Mouse (Mus musculus) embryonic facial prominence, embryonic 13.5 days (tissue): ENCODE measurements around the gene Bglap3. TPM values are rescaled to one million over a fixed set of nuclear protein-coding genes. Genes with fewer than 3 reads are reported as not detected.
"Not testable (repeated sequence)": the region's sequence is repeated elsewhere in the genome, so short reads cannot be mapped to it uniquely, and the experiment has no call there.

Source experiments
- ATAC-seq: fragments of 200-750 bp; cut with Nextera tagmentation; 2 replicates; pipeline ENCODE4 v1.8.0; 2017; ENCODE audit warnings: low read depth; ENCODE audit not compliant: insufficient number of reproducible peaks, insufficient read depth, low FRiP score, low TSS enrichment
- H3K27ac ChIP-seq: fragments of 300-500 bp; sonication (generic); 2 replicates; pipeline ENCODE4 v1.5.1; 2015; ENCODE audit warnings: moderate library complexity, mild to moderate bottlenecking, inconsistent platforms
- H3K27me3 ChIP-seq: fragments of 300-500 bp; sonication (generic); 2 replicates; pipeline ENCODE4 v1.6.1; 2015; ENCODE audit warnings: mild to moderate bottlenecking, inconsistent platforms
- H3K36me3 ChIP-seq: fragments of 300-500 bp; sonication (generic); 2 replicates; pipeline ENCODE4 v1.6.1; 2015; ENCODE audit warnings: mild to moderate bottlenecking, inconsistent platforms
- H3K4me1 ChIP-seq: fragments of 300-500 bp; sonication (generic); 2 replicates; pipeline ENCODE4 v1.6.1; 2015; ENCODE audit warnings: inconsistent platforms
- H3K4me2 ChIP-seq: fragments of 300-500 bp; sonication (generic); 2 replicates; pipeline ENCODE4 v1.6.1; 2015; ENCODE audit warnings: moderate library complexity, mild to moderate bottlenecking, inconsistent platforms
- H3K4me3 ChIP-seq: fragments of 300-500 bp; sonication (generic); 2 replicates; pipeline ENCODE4 v1.5.1; 2015; ENCODE audit warnings: mild to moderate bottlenecking, inconsistent platforms
- H3K9ac ChIP-seq: fragments of 300-500 bp; sonication (generic); 2 replicates; pipeline ENCODE4 v1.6.1; 2015; ENCODE audit warnings: mild to moderate bottlenecking, inconsistent platforms
- H3K9me3 ChIP-seq: fragments of 300-500 bp; sonication (generic); 2 replicates; pipeline ENCODE4 v1.6.1; 2016; ENCODE audit warnings: inconsistent platforms
- WGBS: fragments of 180-500 bp; shearing (Covaris S2); methylation state at CpG from one replicate; pipeline ENCODE4 v1.1.7; 2015; ENCODE audit warnings: mixed read lengths; 5-methylcytosine and 5-hydroxymethylcytosine counted together
- polyA plus RNA-seq: library from polyadenylated mRNA; unstranded; fragments of >200 nt; fragmentation: Nextera tagmentation; extraction: Ambion mirVana; gene quantifications from 2 replicates; pipeline ENCODE4 v1.2.1, GENCODE M21; 2015

Gene Bglap3
- polyA plus RNA-seq, 1 experiment from 2014 or later: 0.28 TPM

DNA sequence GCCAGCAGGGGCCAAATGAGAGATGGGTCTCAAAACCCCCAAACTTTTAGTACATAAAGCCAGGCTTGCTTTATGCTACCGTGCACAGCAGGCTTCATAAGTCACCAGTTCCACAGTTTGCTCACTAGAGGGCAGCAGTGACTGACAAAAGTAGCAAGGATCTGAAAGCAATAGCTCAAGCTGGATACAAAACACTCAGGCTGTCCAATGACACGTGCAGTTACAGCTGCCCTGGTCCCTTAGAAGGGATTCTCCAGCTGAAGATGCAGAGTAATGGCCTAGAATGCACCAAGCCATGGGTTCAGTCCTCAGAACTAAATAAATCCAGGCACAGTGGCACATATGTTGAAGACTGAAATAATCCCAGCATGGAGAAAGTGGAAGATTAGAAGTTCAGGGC lies 34.5 kb upstream of the Bglap3 start:
- 4% methylated on average over 2 of the region's 2 CpGs for WGBS
- Histone ChIP-seq H3K9ac (peak overlapping the region; percentile 11; the same call in 1 of the 2 replicates), H3K27ac (no peak overlapping the region), H3K4me3 (no peak overlapping the region), H3K9me3 (no peaks in the 10 kb centered on the region), H3K4me1 (peaks cover 31% of the 10 kb centered on the region), H3K27me3 (no peaks in the 10 kb centered on the region), H3K4me2 (no peak overlapping the region), H3K36me3 (peaks cover 32% of the 10 kb centered on the region)
- no peak for ATAC-seq

DNA sequence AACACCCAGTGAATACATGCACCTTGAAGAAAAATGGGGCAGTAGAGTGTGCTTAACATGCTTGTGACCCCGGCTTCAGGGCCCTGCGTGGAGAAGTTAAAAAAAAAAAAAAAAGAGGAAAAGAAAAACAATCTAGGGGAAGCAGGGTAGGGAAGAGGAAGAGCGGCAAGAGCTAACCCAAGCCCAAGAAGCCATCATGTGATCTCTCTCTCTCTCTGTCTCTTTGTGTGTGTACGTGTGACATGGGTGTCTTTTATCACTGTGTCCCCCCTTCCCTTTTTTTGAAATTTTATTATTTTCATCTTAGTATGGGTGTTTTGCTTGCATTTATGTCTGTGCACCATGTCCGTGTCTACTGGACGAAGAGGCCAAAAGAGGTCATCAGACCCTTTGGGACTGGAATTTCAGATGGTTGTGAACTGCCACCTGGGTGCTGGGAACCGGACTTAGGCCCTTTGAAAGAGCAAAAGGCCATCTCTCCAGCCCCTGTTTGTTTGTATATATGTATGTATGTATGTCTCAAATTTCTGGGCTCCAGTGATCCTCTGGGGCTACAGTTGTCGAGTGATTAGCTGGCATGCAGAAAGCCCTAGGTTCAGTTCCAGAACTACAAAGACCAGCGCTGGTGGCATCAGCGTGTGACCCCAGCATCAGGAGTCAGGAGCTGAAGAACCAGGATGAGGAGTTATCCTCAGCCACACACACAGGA lies 31.1 kb upstream of the Bglap3 start:
- H3K27ac ChIP-seq: no peak overlapping the region
- no peak for ATAC-seq
- H3K4me1 ChIP-seq: peaks cover 17% of the 10 kb centered on the region
- H3K9me3 ChIP-seq: no peaks in the 10 kb centered on the region
- H3K4me2 ChIP-seq: no peak overlapping the region
- no peaks in the 10 kb centered on the region for H3K27me3 ChIP-seq
- H3K9ac ChIP-seq: 0 out of 2 replicates have a peak overlapping the region, but pooled peaks have one; percentile 21
- peaks cover 40% of the 10 kb centered on the region for H3K36me3 ChIP-seq
- WGBS: 92% methylated on average over 10 of the region's 10 CpGs
- no peak overlapping the region for H3K4me3 ChIP-seq

DNA sequence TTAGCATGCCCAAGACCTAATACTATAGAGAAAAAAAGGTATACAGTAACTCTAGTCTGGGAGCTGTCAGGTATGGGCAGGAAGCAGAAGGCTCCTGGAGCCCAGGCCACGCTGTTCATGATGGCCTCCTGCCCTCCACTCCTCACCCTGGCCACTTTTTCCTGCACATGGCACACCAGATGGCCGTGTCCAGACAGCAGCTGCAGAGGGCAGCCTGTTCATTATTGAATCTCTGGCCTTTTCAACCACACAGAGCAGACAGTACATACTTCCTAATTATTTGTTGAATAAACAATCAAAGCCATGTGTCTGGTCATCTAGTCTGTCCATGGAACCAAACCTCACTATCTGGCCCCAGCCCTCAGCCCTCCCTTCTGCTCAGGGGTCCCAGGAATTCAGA lies 26.1 kb upstream of the Bglap3 start:
- H3K9me3 ChIP-seq: no peaks in the 10 kb centered on the region
- H3K4me1 ChIP-seq: no peaks in the 10 kb centered on the region
- no peaks in the 10 kb centered on the region for H3K27me3 ChIP-seq
- no peak overlapping the region for H3K4me2 ChIP-seq
- WGBS: 74% methylated on average over 2 of the region's 2 CpGs
- H3K9ac ChIP-seq: no peak overlapping the region
- no peak overlapping the region for H3K4me3 ChIP-seq
- peaks cover 61% of the 10 kb centered on the region for H3K36me3 ChIP-seq
- ATAC-seq: no peak
- no peak overlapping the region for H3K27ac ChIP-seq

DNA sequence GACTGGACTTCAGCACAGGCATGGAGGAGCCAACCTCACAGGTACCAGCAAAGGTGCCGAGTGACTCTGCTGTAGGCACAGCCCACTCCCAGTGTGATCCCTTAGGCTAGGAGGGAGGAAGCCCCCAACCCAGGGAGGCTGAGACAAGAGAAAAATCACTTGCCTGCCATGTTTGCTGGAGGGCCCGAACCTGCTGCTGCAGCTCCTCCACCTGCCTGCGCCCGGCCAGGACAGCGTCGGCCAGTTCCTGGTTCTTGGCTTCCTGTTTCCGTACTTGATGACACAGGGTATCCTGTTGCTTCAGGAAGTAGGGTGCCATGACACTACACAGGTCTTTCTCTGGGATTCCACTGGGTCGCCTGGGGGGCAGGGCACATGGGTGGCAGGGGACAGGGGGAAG lies 23.2 kb upstream of the Bglap3 start:
- Histone ChIP-seq H3K27me3 (no peaks in the 10 kb centered on the region), H3K4me3 (no peak overlapping the region), H3K4me1 (no peaks in the 10 kb centered on the region), H3K36me3 (peaks cover 49% of the 10 kb centered on the region), H3K9me3 (no peaks in the 10 kb centered on the region), H3K27ac (no peak overlapping the region), H3K9ac (no peak overlapping the region), H3K4me2 (no peak overlapping the region)
- no peak for ATAC-seq
- 84% methylated on average over 8 of the region's 8 CpGs for WGBS

DNA sequence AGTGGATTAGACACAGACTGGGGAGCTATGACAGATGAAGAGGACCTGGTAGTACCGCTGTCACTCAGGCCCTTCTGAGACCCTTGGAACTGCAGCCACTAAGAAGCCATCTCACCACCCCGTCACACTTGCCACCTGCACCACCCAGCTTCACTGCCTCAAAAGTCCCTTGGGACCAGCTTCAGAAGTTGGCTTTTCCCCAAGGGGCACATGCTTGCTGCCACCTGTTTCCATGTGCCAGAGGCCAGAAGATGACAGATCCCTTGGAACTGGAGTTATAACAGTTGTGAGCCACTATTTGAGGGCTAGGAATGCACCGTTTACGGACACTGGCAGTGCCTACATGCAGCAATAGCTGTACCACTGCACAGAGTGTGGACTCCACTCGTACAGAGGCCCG lies 22.7 kb upstream of the Bglap3 start:
- Histone ChIP-seq H3K4me2 (no peak overlapping the region), H3K27ac (no peak overlapping the region), H3K27me3 (no peaks in the 10 kb centered on the region), H3K36me3 (peaks cover 53% of the 10 kb centered on the region), H3K4me1 (no peaks in the 10 kb centered on the region), H3K9me3 (no peaks in the 10 kb centered on the region), H3K9ac (no peak overlapping the region), H3K4me3 (no peak overlapping the region)
- WGBS: 92% methylated on average over 6 of the region's 6 CpGs
- ATAC-seq: no peak

DNA sequence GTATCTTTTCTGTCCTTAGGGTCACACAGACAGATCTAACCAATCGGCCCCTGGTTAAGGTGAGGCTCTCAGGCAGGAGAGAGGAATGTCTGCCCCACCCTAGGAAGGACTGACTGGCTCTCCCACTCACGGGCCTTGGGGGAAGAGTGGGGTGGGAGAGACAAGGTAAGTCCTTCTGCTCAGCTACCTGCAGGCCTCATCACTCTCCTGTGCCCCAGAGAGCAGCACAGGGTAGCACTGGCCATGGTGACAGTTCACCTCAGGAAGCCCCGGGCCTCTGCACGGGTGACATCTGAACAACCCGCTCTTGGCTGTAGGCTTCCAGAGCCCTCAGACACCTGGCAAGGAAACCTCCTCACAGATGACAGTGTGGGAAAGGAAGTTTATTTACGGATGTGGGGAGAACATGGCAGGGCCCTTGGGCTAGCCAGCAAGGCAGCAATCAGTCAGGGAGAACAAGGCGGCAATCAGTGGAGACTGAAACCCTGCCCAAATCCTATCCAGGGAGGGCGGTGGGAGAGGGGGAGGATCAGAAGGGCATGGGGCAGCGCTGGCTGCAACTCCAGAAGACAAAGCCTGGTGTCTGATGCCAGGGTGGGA lies 21.3 kb upstream of the Bglap3 start:
- no peak overlapping the region for H3K4me2 ChIP-seq
- peaks cover 47% of the 10 kb centered on the region for H3K36me3 ChIP-seq
- no peaks in the 10 kb centered on the region for H3K27me3 ChIP-seq
- H3K9me3 ChIP-seq: no peaks in the 10 kb centered on the region
- H3K27ac ChIP-seq: no peak overlapping the region
- H3K9ac ChIP-seq: no peak overlapping the region
- no peaks in the 10 kb centered on the region for H3K4me1 ChIP-seq
- H3K4me3 ChIP-seq: no peak overlapping the region
- 82% methylated on average over 9 of the region's 9 CpGs for WGBS
- no peak for ATAC-seq

DNA sequence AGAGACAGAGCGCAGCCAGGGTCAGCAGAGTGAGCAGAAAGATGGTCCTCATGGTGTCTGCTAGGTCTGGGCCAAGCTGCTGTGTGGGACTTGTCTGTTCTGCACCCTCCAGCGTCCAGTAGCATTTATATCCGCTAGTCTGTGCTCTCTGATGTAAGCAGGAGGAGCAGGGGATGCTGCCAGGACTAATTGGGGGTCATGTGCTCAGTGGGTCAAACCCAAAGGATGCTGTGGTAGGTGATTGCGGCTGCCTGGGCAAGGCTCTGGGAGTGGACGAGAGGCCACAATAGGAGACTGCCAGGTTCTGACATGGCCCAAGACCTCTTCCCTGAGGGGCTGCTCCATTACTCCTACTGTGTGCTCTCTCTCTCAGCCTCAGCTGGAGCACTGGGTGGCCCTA lies 11.8 kb upstream of the Bglap3 start, which contains the start of gene Bglap:
Gene Bglap, minus strand, starts transcription at position 101 of the 400 bp plus-strand sequence.
- no peak for ATAC-seq
- WGBS: 75% methylated on average over 5 of the region's 5 CpGs

DNA sequence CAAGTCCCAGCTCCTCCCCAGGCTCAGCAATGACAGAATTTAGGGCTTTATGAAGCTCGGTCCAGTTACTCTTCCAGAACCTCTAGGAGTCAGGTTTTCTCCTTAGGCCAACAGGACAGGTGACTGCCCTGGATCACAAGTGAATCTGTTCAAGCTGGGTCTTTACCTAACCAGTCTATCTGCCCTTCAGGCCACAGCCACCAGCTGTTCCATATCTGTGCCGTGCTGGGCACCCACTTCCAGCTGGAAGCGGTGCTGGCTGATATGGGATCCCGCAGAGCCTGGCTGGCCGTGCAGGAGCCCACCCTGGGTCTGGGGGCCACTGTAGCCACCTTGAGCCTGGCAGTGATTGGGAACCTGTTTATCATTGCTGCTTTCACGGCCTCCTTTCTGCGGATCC lies 9.8 kb upstream of the Bglap3 start:
- not testable (repeated sequence) for H3K9me3 ChIP-seq, H3K27me3 ChIP-seq, ATAC-seq, H3K4me1 ChIP-seq, H3K36me3 ChIP-seq, H3K4me3 ChIP-seq, H3K27ac ChIP-seq, H3K9ac ChIP-seq
- H3K4me2 ChIP-seq: peak overlapping the region; percentile 56; the same call in 1 of the 2 replicates
- WGBS: 0% methylated on average over 1 of the region's 7 CpGs

More for the DNA sequence above, 11.8 kb upstream of the Bglap3 start, which contains the start of gene Bglap:
- Histone ChIP-seq H3K36me3 (no peaks in the 10 kb centered on the region), H3K27ac (no peak within 1 kb of the TSS), H3K9me3 (no peaks in the 10 kb centered on the region), H3K9ac (no peak within 1 kb of the TSS), H3K4me1 (peaks cover 5% of the 10 kb centered on the region; the same call in 1 of the 2 replicates), H3K4me2 (no peak within 1 kb of the TSS), H3K27me3 (no peaks in the 10 kb centered on the region), H3K4me3 (no peak within 1 kb of the TSS)

DNA sequence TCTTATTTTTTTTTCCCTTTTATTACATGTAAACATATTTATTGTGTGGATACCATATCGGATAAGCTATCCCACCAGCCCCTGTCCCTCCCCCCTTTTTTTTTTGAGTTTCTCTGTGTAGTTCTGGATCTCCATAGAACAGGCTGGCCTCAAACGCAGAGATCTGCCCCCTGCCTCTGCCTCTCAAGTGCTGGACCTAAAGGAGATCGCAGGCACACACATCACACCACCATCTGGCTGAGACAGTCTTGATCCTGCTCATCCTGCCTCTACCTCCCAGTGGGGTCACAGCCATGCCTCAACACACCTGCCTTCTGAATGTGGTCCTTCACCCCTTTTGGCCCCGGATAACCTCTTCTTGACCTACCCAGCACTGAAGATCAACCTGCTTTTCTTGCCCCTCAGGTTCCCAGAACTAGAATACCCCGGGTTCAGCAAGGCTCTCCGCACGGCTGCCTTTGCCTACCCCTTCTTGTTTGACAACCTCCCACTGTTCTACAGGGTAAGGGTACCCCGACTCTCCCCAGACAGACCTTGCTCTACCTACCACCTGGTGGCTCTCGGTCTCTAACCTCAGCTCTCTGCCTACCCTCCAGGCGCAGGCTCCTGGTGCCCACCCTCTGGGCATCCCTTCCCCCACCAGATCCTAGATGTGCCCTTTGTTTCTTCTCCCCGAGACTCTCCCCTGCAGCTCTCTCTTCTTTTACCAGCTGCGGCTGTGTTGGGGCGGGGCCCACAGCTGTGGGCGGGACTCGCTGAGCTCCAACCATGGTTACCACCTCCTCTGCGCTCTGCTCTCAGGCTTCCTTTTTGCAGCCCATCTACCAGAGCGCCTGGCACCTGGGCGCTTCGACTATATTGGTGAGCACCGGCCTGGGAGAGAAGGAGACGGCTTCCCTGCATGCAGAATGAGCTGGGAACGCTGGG lies 9.1 kb upstream of the Bglap3 start:
- not testable (repeated sequence) for H3K36me3 ChIP-seq, H3K9me3 ChIP-seq, H3K4me1 ChIP-seq, H3K27me3 ChIP-seq
- 7% methylated on average over 19 of the region's 22 CpGs for WGBS
- peak; percentile 74; the same call in 1 of the 2 replicates for ATAC-seq
- Histone ChIP-seq H3K4me3 (peak overlapping the region; percentile 30), H3K4me2 (peak overlapping the region; percentile 56), H3K27ac (peak overlapping the region; percentile 34; the same call in 1 of the 2 replicates), H3K9ac (peak overlapping the region; percentile 28)

DNA sequence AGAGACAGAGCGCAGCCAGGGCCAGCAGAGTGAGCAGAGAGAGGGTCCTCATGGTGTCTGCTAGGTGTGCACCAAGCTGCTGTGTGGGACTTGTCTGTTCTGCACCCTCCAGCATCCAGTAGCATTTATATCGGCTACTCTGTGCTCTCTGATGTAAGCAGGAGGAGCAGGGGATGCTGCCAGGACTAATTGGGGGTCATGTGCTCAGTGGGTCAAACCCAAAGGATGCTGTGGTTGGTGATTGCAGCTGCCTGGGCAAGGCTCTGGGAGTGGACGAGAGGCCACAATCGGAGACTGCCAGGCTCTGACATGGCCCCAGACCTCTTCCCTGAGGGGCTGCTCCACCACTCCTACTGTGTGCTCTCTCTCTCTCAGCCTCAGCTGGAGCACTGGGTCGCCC lies 6.1 kb upstream of the Bglap3 start, which contains the start of gene Bglap2:
Gene Bglap2, minus strand, starts transcription at position 101 of the 400 bp plus-strand sequence.
- H3K36me3 ChIP-seq, ATAC-seq, H3K4me3 ChIP-seq, H3K27ac ChIP-seq, H3K9me3 ChIP-seq, H3K9ac ChIP-seq, H3K4me2 ChIP-seq, H3K27me3 ChIP-seq: not testable (repeated sequence)
- 76% methylated on average over 5 of the region's 5 CpGs for WGBS
- peaks cover 13% of the 10 kb centered on the region; the same call in 1 of the 2 replicates for H3K4me1 ChIP-seq

DNA sequence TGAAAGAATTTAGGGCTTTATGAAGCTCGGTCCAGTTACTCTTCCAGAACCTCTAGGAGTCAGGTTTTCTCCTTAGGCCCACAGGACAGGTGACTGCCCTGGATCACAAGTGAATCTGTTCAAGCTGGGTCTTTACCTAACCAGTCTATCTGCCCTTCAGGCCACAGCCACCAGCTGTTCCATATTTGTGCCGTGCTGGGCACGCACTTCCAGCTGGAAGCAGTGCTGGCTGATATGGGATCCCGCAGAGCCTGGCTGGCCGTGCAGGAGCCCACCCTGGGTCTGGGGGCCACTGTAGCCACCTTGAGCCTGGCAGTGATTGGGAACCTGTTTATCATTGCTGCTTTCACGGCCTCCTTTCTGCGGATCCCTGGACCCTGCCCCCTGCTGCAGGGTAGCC lies 4.1 kb upstream of the Bglap3 start:
- H3K27me3 ChIP-seq, ATAC-seq, H3K36me3 ChIP-seq, H3K9me3 ChIP-seq: not testable (repeated sequence)
- Histone ChIP-seq H3K27ac (0 out of 2 replicates have a peak overlapping the region, but pooled peaks have one; percentile 77), H3K4me1 (peaks cover 12% of the 10 kb centered on the region; the same call in 1 of the 2 replicates), H3K9ac (peak overlapping the region; percentile 54), H3K4me2 (peak overlapping the region; percentile 57), H3K4me3 (peak overlapping the region; percentile 30)
- 17% methylated on average over 6 of the region's 7 CpGs for WGBS
